Mouse (Mus musculus) kidney, adult 2 months (tissue): ENCODE data around the gene Krtap15.

Source experiments
- CTCF ChIP-seq: fragments of 200-500 bp; conservative IDR thresholded peaks from 2 replicates; pipeline ENCODE4 v1.5.1; 2011; ENCODE audit warnings: low read depth, mild to moderate bottlenecking, control low read depth, low read length, moderate library complexity, mixed read lengths; ENCODE audit not compliant: insufficient read depth, insufficient read length
- POLR2A ChIP-seq: fragments of 200-500 bp; IDR thresholded peaks from one replicate; pipeline ENCODE4 v1.6.1; 2011; ENCODE audit warnings: low read depth, low read length, control low read depth

DNA sequence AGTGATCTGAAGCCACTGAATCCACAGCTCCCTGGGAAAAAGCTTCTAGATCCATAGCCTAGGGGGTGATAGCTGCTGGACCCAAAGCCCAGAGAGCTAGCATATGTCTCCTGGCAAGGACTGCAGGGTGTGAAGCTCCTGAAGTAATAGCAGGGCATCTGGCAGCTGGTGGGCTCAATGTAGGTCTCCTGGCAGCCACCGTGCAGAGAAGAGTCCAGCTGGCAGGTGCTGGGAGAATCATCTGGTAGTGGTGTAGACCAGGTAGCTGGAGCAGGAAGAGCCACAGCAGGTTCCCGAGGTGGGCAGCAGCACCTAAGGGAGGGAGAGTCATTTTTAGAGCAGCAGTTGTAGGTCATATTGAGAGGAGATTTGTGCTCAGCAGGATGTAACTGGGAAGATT lies 8.2 kb upstream of the Krtap15 start, which contains the start of gene Gm20741:
- TF ChIP-seq CTCF (no peak), POLR2A (no peak)
